Mouse (Mus musculus) heart, postnatal 0 days (tissue): Measurements from ENCODE around the gene Mybpc2. TPM values are rescaled to one million over a fixed set of nuclear protein-coding genes. Genes with fewer than 3 reads are reported as not detected.

Experiments used
- ATAC-seq: fragments of 200-750 bp; cut with Nextera tagmentation; 2 replicates; pipeline ENCODE4 v1.8.0; 2017; ENCODE audit warnings: low read depth, moderate number of reproducible peaks, moderate library complexity; ENCODE audit not compliant: insufficient read depth
- DNase-seq: peaks from one replicate; pipeline ENCODE4 v3.0.0-alpha.2; 2016; ENCODE audit warnings: low spot score
- H3K27ac ChIP-seq: fragments of 300-500 bp; sonication (generic); 2 replicates; pipeline ENCODE4 v1.5.1; 2014; ENCODE audit warnings: low read depth, mild to moderate bottlenecking
- H3K27me3 ChIP-seq: fragments of 300-500 bp; sonication (generic); 2 replicates; pipeline ENCODE4 v1.6.1; 2014; ENCODE audit warnings: low read length, mixed read lengths; ENCODE audit not compliant: control insufficient read depth, insufficient read depth
- H3K36me3 ChIP-seq: fragments of 300-500 bp; sonication (generic); replicated peaks from 2 replicates; pipeline ENCODE4 v1.6.1; 2014; ENCODE audit warnings: low read length, mixed read lengths; ENCODE audit not compliant: control insufficient read depth, insufficient read depth
- H3K4me1 ChIP-seq: fragments of 300-500 bp; sonication (generic); 2 replicates; pipeline ENCODE4 v1.6.1; 2014; ENCODE audit warnings: antibody characterized with exemption; ENCODE audit not compliant: control insufficient read depth, insufficient read depth
- H3K4me2 ChIP-seq: fragments of 300-500 bp; sonication (generic); 2 replicates; pipeline ENCODE4 v1.6.1; 2014; ENCODE audit warnings: low read depth, mild to moderate bottlenecking, low read length, moderate library complexity
- H3K4me3 ChIP-seq: fragments of 300-500 bp; sonication (generic); 2 replicates; pipeline ENCODE4 v1.5.1; 2014; ENCODE audit warnings: low read depth, low read length
- H3K9ac ChIP-seq: fragments of 300-500 bp; sonication (generic); replicated peaks from 2 replicates; pipeline ENCODE4 v1.6.1; 2014; ENCODE audit warnings: low read depth, low read length, mixed read lengths
- H3K9me3 ChIP-seq: fragments of 300-500 bp; sonication (generic); replicated peaks from 2 replicates; pipeline ENCODE4 v1.6.1; 2016; ENCODE audit warnings: low read length; ENCODE audit not compliant: control insufficient read depth
- CTCF ChIP-seq: IDR thresholded peaks from 2 replicates; pipeline ENCODE4 v1.5.1; 2016; ENCODE audit warnings: antibody characterized with exemption, control low read depth, low read depth
- EP300 ChIP-seq: IDR thresholded peaks from 2 replicates; pipeline ENCODE4 v1.6.1; 2016; ENCODE audit warnings: antibody characterized with exemption, low read depth
- WGBS: fragments of 180-500 bp; shearing (Covaris S2); extraction: QIAGEN DNeasy Blood & Tissue Kit; methylation state at CpG from one replicate; pipeline ENCODE4 v1.1.7; 2014; 5-methylcytosine and 5-hydroxymethylcytosine counted together
- polyA plus RNA-seq: library from polyadenylated mRNA; unstranded; fragments of >200 nt; fragmentation: Nextera tagmentation; extraction: Ambion mirVana; gene quantifications from 2 replicates; pipeline ENCODE4 v1.2.1, GENCODE M21; 2015
- total RNA-seq: library from RNA; depleted of rRNA; stranded (reverse); fragments of >200 nt; gene quantifications from 2 replicates; pipeline ENCODE4 v1.2.3, GENCODE M21; 2014; ENCODE audit warnings: low replicate concordance

Gene Mybpc2
- total and polyA plus RNA-seq, 2 experiments from 2014 or later = 2.6 to 4.5 TPM

- H3K27me3 ChIP-seq = no peaks in the 10 kb centered on the region
- no peak for DNase-seq
- no peak overlapping the region for H3K4me2 ChIP-seq
- H3K27ac ChIP-seq = no peak overlapping the region
- H3K9ac ChIP-seq = no peak overlapping the region
- H3K9me3 ChIP-seq = no peaks in the 10 kb centered on the region
- H3K36me3 ChIP-seq = peaks cover 63% of the 10 kb centered on the region
- ATAC-seq = no peak
- TF ChIP-seq CTCF = no peak
- no peak for TF ChIP-seq EP300
- H3K4me1 ChIP-seq = 0 out of 2 replicates have a peak, but pooled peaks cover 3% of the 10 kb centered on the region
- no peak overlapping the region for H3K4me3 ChIP-seq
- WGBS = 47% methylated on average over 7 of the region's 7 CpGs
Observed at GRCm38 (mm10) chr7:44537009-44537408, 12.6 kb upstream of the Mybpc2 start.

- Histone ChIP-seq H3K9ac (no peak overlapping the region), H3K4me1 (0 out of 2 replicates have a peak, but pooled peaks cover 3% of the 10 kb centered on the region), H3K4me2 (no peak overlapping the region), H3K36me3 (peaks cover 60% of the 10 kb centered on the region), H3K27me3 (no peaks in the 10 kb centered on the region), H3K27ac (no peak overlapping the region), H3K9me3 (no peaks in the 10 kb centered on the region), H3K4me3 (no peak overlapping the region)
- peak; percentile 27 for DNase-seq
- 44% methylated on average over 6 of the region's 6 CpGs for WGBS
- ATAC-seq = peak; percentile 24; the same call in 1 of the 2 replicates
- TF ChIP-seq CTCF (no peak), EP300 (no peak)
Observed at GRCm38 (mm10) chr7:44536590-44536968, 12.1 kb upstream of the Mybpc2 start.

DNA sequence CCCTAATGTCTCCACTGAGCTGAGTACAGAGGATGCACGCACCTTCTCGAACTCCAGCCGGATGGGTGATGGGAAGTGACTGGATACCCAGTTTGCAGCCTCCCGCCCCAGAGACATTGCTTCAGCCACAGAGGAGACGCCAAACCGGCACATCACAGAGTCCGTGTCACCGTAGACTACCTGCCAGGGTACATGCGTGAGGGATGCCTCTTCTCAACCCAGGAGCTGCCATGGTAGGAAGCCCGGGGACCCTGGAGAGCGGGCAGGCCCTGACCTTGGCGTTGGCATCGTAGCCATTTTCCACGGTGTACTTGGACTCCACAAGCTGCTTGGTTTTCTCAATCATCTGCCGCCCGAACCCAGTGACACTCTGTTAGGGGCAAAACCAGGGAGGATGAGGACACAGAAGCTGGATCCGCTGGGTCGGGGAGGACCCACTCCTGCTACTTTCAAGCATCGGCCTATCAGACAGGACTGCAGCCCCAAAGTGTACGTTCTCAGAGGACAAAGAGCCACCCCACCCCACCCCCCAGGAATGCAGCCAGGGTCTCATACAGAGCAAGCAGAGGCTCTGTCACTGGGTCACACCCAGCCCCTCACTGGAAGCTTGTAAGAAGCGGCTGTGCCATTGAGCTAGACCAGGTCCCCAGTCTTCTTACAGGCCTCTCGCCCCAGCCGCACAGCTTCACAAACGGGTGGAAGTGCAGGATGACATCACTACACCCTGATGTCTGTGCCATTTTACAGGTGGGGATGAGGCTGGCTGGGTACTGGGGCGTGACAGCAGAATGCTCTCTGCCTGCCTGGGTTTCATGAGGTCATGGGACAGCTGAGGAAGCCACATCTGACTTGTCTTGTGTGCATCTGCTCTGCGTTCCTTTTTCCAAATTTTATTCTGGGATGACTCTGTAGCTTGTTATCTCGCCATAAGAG, 11.5 kb upstream of the Mybpc2 start:
- H3K9me3 ChIP-seq = no peaks in the 10 kb centered on the region
- H3K27ac ChIP-seq = no peak overlapping the region
- no peak overlapping the region for H3K9ac ChIP-seq
- peaks cover 53% of the 10 kb centered on the region for H3K36me3 ChIP-seq
- H3K4me1 ChIP-seq = 0 out of 2 replicates have a peak, but pooled peaks cover 3% of the 10 kb centered on the region
- no peak overlapping the region for H3K4me3 ChIP-seq
- no peaks in the 10 kb centered on the region for H3K27me3 ChIP-seq
- no peak overlapping the region for H3K4me2 ChIP-seq
- no peak for ATAC-seq
- 87% methylated on average over 27 of the region's 27 CpGs for WGBS
- no peak for DNase-seq
- TF ChIP-seq CTCF (no peak), EP300 (no peak)

GRCm38 (mm10) chr7:44534656-44535441, 10.4 kb upstream of the Mybpc2 start:
- 90% methylated on average over 19 of the region's 19 CpGs for WGBS
- Histone ChIP-seq H3K4me1 (0 out of 2 replicates have a peak, but pooled peaks cover 3% of the 10 kb centered on the region), H3K36me3 (peaks cover 42% of the 10 kb centered on the region), H3K4me3 (no peak overlapping the region), H3K27me3 (no peaks in the 10 kb centered on the region), H3K9ac (no peak overlapping the region), H3K9me3 (no peaks in the 10 kb centered on the region), H3K27ac (no peak overlapping the region), H3K4me2 (no peak overlapping the region)
- DNase-seq (no peak), ATAC-seq (no peak)
- TF ChIP-seq CTCF (no peak), EP300 (no peak)

DNA sequence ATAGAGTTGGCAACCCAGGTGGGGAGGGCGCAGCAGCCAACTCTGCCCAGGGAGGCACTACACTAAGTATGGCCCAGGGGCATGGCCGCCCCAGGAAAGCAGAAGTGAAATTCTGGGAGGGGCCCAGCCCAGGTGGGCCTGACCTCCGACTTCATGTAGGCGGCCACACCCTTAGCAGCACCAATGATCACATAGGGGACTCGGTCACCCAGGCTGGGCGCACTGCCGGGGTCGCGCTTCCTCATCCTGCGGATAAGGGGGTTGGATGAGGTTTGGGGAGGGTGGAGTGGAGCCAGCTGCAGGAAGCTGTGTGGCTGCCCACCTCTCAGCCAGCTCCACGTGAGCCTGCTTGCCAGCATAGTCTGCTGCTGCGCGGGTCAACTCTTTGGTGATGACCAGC, 9.8 kb upstream of the Mybpc2 start:
- Histone ChIP-seq H3K4me2 (no peak overlapping the region), H3K9me3 (no peaks in the 10 kb centered on the region), H3K36me3 (peaks cover 37% of the 10 kb centered on the region), H3K9ac (no peak overlapping the region), H3K27me3 (no peaks in the 10 kb centered on the region), H3K4me1 (0 out of 2 replicates have a peak, but pooled peaks cover 3% of the 10 kb centered on the region), H3K4me3 (no peak overlapping the region), H3K27ac (no peak overlapping the region)
- TF ChIP-seq EP300 (no peak), CTCF (no peak)
- 81% methylated on average over 13 of the region's 13 CpGs for WGBS
- no peak for DNase-seq
- no peak for ATAC-seq
